Mouse (Mus musculus) embryonic fibroblast, embryonic 13.5 days (primary cell): Measurements from ENCODE around the gene Fyb2. TPM values are rescaled to one million over a fixed set of nuclear protein-coding genes. Genes with fewer than 3 reads are reported as not detected.

Experiments used
- H3K27ac ChIP-seq: 2 replicates; pipeline ENCODE4 v1.5.1; 2012; ENCODE audit warnings: low read length, control low read depth, inconsistent platforms; ENCODE audit not compliant: insufficient read depth
- H3K4me1 ChIP-seq: 2 replicates; pipeline ENCODE4 v1.6.1; 2011; ENCODE audit warnings: low read length; ENCODE audit not compliant: control insufficient read depth, insufficient read depth
- H3K4me3 ChIP-seq: 2 replicates; pipeline ENCODE4 v1.5.1; 2011; ENCODE audit warnings: mild to moderate bottlenecking, control low read depth, low read length; ENCODE audit not compliant: insufficient read depth
- CTCF ChIP-seq: IDR thresholded peaks from 2 replicates; pipeline ENCODE4 v1.5.1; 2011; ENCODE audit warnings: mild to moderate bottlenecking, control low read depth, low read length, moderate library complexity, borderline replicate concordance; ENCODE audit not compliant: insufficient read depth
- POLR2A ChIP-seq: IDR thresholded peaks from 2 replicates; pipeline ENCODE4 v1.6.1; 2011; ENCODE audit warnings: low read depth, mild to moderate bottlenecking, control low read depth, low read length, moderate library complexity
- polyA plus RNA-seq: library from polyadenylated mRNA; stranded (reverse); fragments of >200 nt; gene quantifications from 2 replicates; pipeline ENCODE4 v1.2.4, GENCODE M21; 2011; ENCODE audit warnings: low read depth; ENCODE audit not compliant: missing spikeins, insufficient read length

The Fyb2 gene
- polyA plus RNA-seq, 1 experiment, result 0.33 TPM

GRCm38 (mm10) chr4:104935436-104935835, 22.2 kb downstream of the Fyb2 start:
- Histone ChIP-seq H3K4me3 (no peak overlapping the region), H3K27ac (peak overlapping the region; percentile 22; the same call in 1 of the 2 replicates), H3K4me1 (peaks cover 16% of the 10 kb centered on the region)
- TF ChIP-seq POLR2A (no peak), CTCF (no peak)

GRCm38 (mm10) chr4:104936011-104936410, 22.8 kb downstream of the Fyb2 start:
- Histone ChIP-seq H3K4me3 (no peak overlapping the region), H3K4me1 (peaks cover 16% of the 10 kb centered on the region), H3K27ac (peak overlapping the region; percentile 56; the same call in 1 of the 2 replicates)
- TF ChIP-seq POLR2A, result no peak
- no peak for TF ChIP-seq CTCF

- peaks cover 16% of the 10 kb centered on the region for H3K4me1 ChIP-seq
- no peak overlapping the region for H3K27ac ChIP-seq
- no peak for TF ChIP-seq CTCF
- no peak for TF ChIP-seq POLR2A
- no peak overlapping the region for H3K4me3 ChIP-seq
Measured at GRCm38 (mm10) chr4:104939535-104939934, 26.3 kb downstream of the Fyb2 start.

- Histone ChIP-seq H3K27ac (no peak overlapping the region), H3K4me1 (peaks cover 4% of the 10 kb centered on the region; the same call in 1 of the 2 replicates), H3K4me3 (no peak overlapping the region)
- no peak for TF ChIP-seq POLR2A
- no peak for TF ChIP-seq CTCF
Measured at GRCm38 (mm10) chr4:104941895-104942294, 28.6 kb downstream of the Fyb2 start.

GRCm38 (mm10) chr4:104944482-104944881, 31.2 kb downstream of the Fyb2 start:
- Histone ChIP-seq H3K27ac (no peak overlapping the region), H3K4me3 (no peak overlapping the region), H3K4me1 (no peaks in the 10 kb centered on the region)
- TF ChIP-seq CTCF, result no peak
- no peak for TF ChIP-seq POLR2A

GRCm38 (mm10) chr4:104948886-104949285, 35.6 kb downstream of the Fyb2 start:
- Histone ChIP-seq H3K4me1 (no peaks in the 10 kb centered on the region), H3K4me3 (no peak overlapping the region), H3K27ac (no peak overlapping the region)
- TF ChIP-seq CTCF (no peak), POLR2A (no peak)

- no peak overlapping the region for H3K27ac ChIP-seq
- no peak for TF ChIP-seq CTCF
- no peak overlapping the region for H3K4me3 ChIP-seq
- no peaks in the 10 kb centered on the region for H3K4me1 ChIP-seq
Measured at GRCm38 (mm10) chr4:104949304-104949703, 36.0 kb downstream of the Fyb2 start.

- Histone ChIP-seq H3K4me1 (no peaks in the 10 kb centered on the region), H3K4me3 (no peak overlapping the region), H3K27ac (no peak overlapping the region)
- TF ChIP-seq CTCF (no peak), POLR2A (no peak)
Measured at GRCm38 (mm10) chr4:104951280-104951878, 38.1 kb downstream of the Fyb2 start.

- no peak overlapping the region for H3K4me3 ChIP-seq
- H3K4me1 ChIP-seq, result no peaks in the 10 kb centered on the region
- H3K27ac ChIP-seq, result no peak overlapping the region
- TF ChIP-seq CTCF (no peak), POLR2A (no peak)
Measured at GRCm38 (mm10) chr4:104956691-104957090, 43.4 kb downstream of the Fyb2 start.

- H3K27ac ChIP-seq, result no peak overlapping the region
- no peaks in the 10 kb centered on the region for H3K4me1 ChIP-seq
- no peak for TF ChIP-seq POLR2A
- no peak for TF ChIP-seq CTCF
- no peak overlapping the region for H3K4me3 ChIP-seq
Measured at GRCm38 (mm10) chr4:104961431-104961830, 48.2 kb downstream of the Fyb2 start.
